Mouse (Mus musculus): ENCODE data around the gene Pex6. TPM values are rescaled to one million over a fixed set of nuclear protein-coding genes. Genes with fewer than 3 reads are reported as not detected.

Gene Pex6
- polyA plus RNA-seq, 1 experiment from 2014 or later = 27.4 TPM

- H3K4me1 ChIP-seq (ENCODE audit: insufficient read depth, low read length) = peaks cover 19% of the 10 kb centered on the region
- ATAC-seq (ENCODE audit: low FRiP score, low TSS enrichment) = no peak
- no peaks in the 10 kb centered on the region for H3K9me3 ChIP-seq (ENCODE audit: low read length)
- 88% methylated on average over 11 of the region's 11 CpGs for WGBS
- no peak overlapping the region for H3K27ac ChIP-seq (ENCODE audit: low read length)
- H3K27me3 ChIP-seq (ENCODE audit: insufficient read depth, low read length) = no peaks in the 10 kb centered on the region
- peaks cover 9% of the 10 kb centered on the region for H3K36me3 ChIP-seq (ENCODE audit: insufficient read depth, low read length)
- no peak overlapping the region for H3K4me3 ChIP-seq (ENCODE audit: low read length)
- H3K4me2 ChIP-seq (replicated peaks; ENCODE audit: low read depth, low read length) = no peak overlapping the region
- no peak overlapping the region for H3K9ac ChIP-seq (replicated peaks; ENCODE audit: low read length)
Measured at GRCm38 (mm10) chr17:46770546-46770945, 59.3 kb downstream of the Pex6 start.

- Histone ChIP-seq H3K4me1 (ENCODE audit: insufficient read depth, low read length) (peaks cover 19% of the 10 kb centered on the region), H3K4me3 (ENCODE audit: low read length) (no peak overlapping the region), H3K27ac (ENCODE audit: low read length) (no peak overlapping the region), H3K36me3 (ENCODE audit: insufficient read depth, low read length) (peaks cover 14% of the 10 kb centered on the region), H3K9me3 (ENCODE audit: low read length) (no peaks in the 10 kb centered on the region), H3K4me2 (replicated peaks; ENCODE audit: low read depth, low read length) (no peak overlapping the region), H3K9ac (replicated peaks; ENCODE audit: low read length) (no peak overlapping the region), H3K27me3 (ENCODE audit: insufficient read depth, low read length) (no peaks in the 10 kb centered on the region)
- 87% methylated on average over 4 of the region's 4 CpGs for WGBS
- no peak for ATAC-seq (ENCODE audit: low FRiP score, low TSS enrichment)
Measured at GRCm38 (mm10) chr17:46771025-46771424, 59.8 kb downstream of the Pex6 start.

GRCm38 (mm10) chr17:46771616-46772015 lies 60.4 kb downstream of the Pex6 start:
- H3K4me1 ChIP-seq (ENCODE audit: insufficient read depth, low read length) = peaks cover 19% of the 10 kb centered on the region
- no peaks in the 10 kb centered on the region for H3K9me3 ChIP-seq (ENCODE audit: low read length)
- peak overlapping the region; percentile 91; the same call in 1 of the 2 replicates for H3K27ac ChIP-seq (ENCODE audit: low read length)
- H3K36me3 ChIP-seq (ENCODE audit: insufficient read depth, low read length) = peaks cover 20% of the 10 kb centered on the region
- peak overlapping the region; percentile 82 for H3K4me2 ChIP-seq (replicated peaks; ENCODE audit: low read depth, low read length)
- no peak for ATAC-seq (ENCODE audit: low FRiP score, low TSS enrichment)
- H3K4me3 ChIP-seq (ENCODE audit: low read length) = peak overlapping the region; percentile 96
- H3K9ac ChIP-seq (replicated peaks; ENCODE audit: low read length) = peak overlapping the region; percentile 89
- 63% methylated on average over 17 of the region's 17 CpGs for WGBS
- H3K27me3 ChIP-seq (ENCODE audit: insufficient read depth, low read length) = no peaks in the 10 kb centered on the region

- Histone ChIP-seq H3K4me1 (ENCODE audit: insufficient read depth, low read length) (peaks cover 19% of the 10 kb centered on the region), H3K27ac (ENCODE audit: low read length) (peak overlapping the region; percentile 91), H3K36me3 (ENCODE audit: insufficient read depth, low read length) (peaks cover 21% of the 10 kb centered on the region), H3K9me3 (ENCODE audit: low read length) (no peaks in the 10 kb centered on the region), H3K9ac (replicated peaks; ENCODE audit: low read length) (peak overlapping the region; percentile 89), H3K4me2 (replicated peaks; ENCODE audit: low read depth, low read length) (peak overlapping the region; percentile 82), H3K27me3 (ENCODE audit: insufficient read depth, low read length) (no peaks in the 10 kb centered on the region), H3K4me3 (ENCODE audit: low read length) (peak overlapping the region; percentile 96)
- WGBS = 3% methylated on average over 5 of the region's 5 CpGs
- ATAC-seq (ENCODE audit: low FRiP score, low TSS enrichment) = no peak
Measured at GRCm38 (mm10) chr17:46772038-46772403, 60.8 kb downstream of the Pex6 start.

GRCm38 (mm10) chr17:46772404-46773277 lies 61.4 kb downstream of the Pex6 start, which contains the start of gene 2310039H08Rik:
2310039H08Rik (plus strand) TSS chr17:46772635.
- H3K27ac ChIP-seq (ENCODE audit: low read length) = peak within 1 kb of the TSS; percentile 91
- no peaks in the 10 kb centered on the region for H3K9me3 ChIP-seq (ENCODE audit: low read length)
- no peaks in the 10 kb centered on the region for H3K27me3 ChIP-seq (ENCODE audit: insufficient read depth, low read length)
- H3K9ac ChIP-seq (replicated peaks; ENCODE audit: low read length) = peak within 1 kb of the TSS; percentile 89
- under 1% methylated on average over 50 of the region's 50 CpGs for WGBS
- H3K4me2 ChIP-seq (replicated peaks; ENCODE audit: low read depth, low read length) = peak within 1 kb of the TSS; percentile 82
- H3K4me1 ChIP-seq (ENCODE audit: insufficient read depth, low read length) = peaks cover 18% of the 10 kb centered on the region
- H3K36me3 ChIP-seq (ENCODE audit: insufficient read depth, low read length) = peaks cover 28% of the 10 kb centered on the region
- H3K4me3 ChIP-seq (ENCODE audit: low read length) = peak within 1 kb of the TSS; percentile 96
- ATAC-seq (ENCODE audit: low FRiP score, low TSS enrichment) = peak; percentile 89

- H3K4me1 ChIP-seq (ENCODE audit: insufficient read depth, low read length) = peaks cover 15% of the 10 kb centered on the region
- 0 out of 2 replicates have a peak, but pooled peaks have one; percentile 8 for ATAC-seq (ENCODE audit: low FRiP score, low TSS enrichment)
- H3K4me2 ChIP-seq (replicated peaks; ENCODE audit: low read depth, low read length) = peak overlapping the region; percentile 82
- peaks cover 36% of the 10 kb centered on the region for H3K36me3 ChIP-seq (ENCODE audit: insufficient read depth, low read length)
- H3K27me3 ChIP-seq (ENCODE audit: insufficient read depth, low read length) = no peaks in the 10 kb centered on the region
- H3K27ac ChIP-seq (ENCODE audit: low read length) = peak overlapping the region; percentile 91
- H3K9ac ChIP-seq (replicated peaks; ENCODE audit: low read length) = peak overlapping the region; percentile 89
- H3K9me3 ChIP-seq (ENCODE audit: low read length) = no peaks in the 10 kb centered on the region
- WGBS = 10% methylated on average over 19 of the region's 20 CpGs
- H3K4me3 ChIP-seq (ENCODE audit: low read length) = peak overlapping the region; percentile 96
Measured at GRCm38 (mm10) chr17:46773278-46774130, 62.2 kb downstream of the Pex6 start.

GRCm38 (mm10) chr17:46774131-46774472 lies 62.8 kb downstream of the Pex6 start:
- Histone ChIP-seq H3K9me3 (ENCODE audit: low read length) (no peaks in the 10 kb centered on the region), H3K36me3 (ENCODE audit: insufficient read depth, low read length) (peaks cover 42% of the 10 kb centered on the region), H3K4me1 (ENCODE audit: insufficient read depth, low read length) (peaks cover 15% of the 10 kb centered on the region), H3K9ac (replicated peaks; ENCODE audit: low read length) (no peak overlapping the region), H3K27me3 (ENCODE audit: insufficient read depth, low read length) (no peaks in the 10 kb centered on the region), H3K4me2 (replicated peaks; ENCODE audit: low read depth, low read length) (peak overlapping the region; percentile 82), H3K27ac (ENCODE audit: low read length) (no peak overlapping the region), H3K4me3 (ENCODE audit: low read length) (0 out of 2 replicates have a peak overlapping the region, but pooled peaks have one; percentile 96)
- 36% methylated on average over 2 of the region's 2 CpGs for WGBS
- ATAC-seq (ENCODE audit: low FRiP score, low TSS enrichment) = no peak

GRCm38 (mm10) chr17:46775070-46775469 lies 63.8 kb downstream of the Pex6 start:
- H3K36me3 ChIP-seq (ENCODE audit: insufficient read depth, low read length) = peaks cover 52% of the 10 kb centered on the region
- H3K4me3 ChIP-seq (ENCODE audit: low read length) = no peak overlapping the region
- H3K27ac ChIP-seq (ENCODE audit: low read length) = no peak overlapping the region
- peaks cover 15% of the 10 kb centered on the region for H3K4me1 ChIP-seq (ENCODE audit: insufficient read depth, low read length)
- no peak for ATAC-seq (ENCODE audit: low FRiP score, low TSS enrichment)
- no peak overlapping the region for H3K4me2 ChIP-seq (replicated peaks; ENCODE audit: low read depth, low read length)
- WGBS = 95% methylated on average over 9 of the region's 9 CpGs
- H3K27me3 ChIP-seq (ENCODE audit: insufficient read depth, low read length) = no peaks in the 10 kb centered on the region
- H3K9me3 ChIP-seq (ENCODE audit: low read length) = no peaks in the 10 kb centered on the region
- H3K9ac ChIP-seq (replicated peaks; ENCODE audit: low read length) = no peak overlapping the region

Measured in kidney, embryonic 16.5 days (tissue).